Mouse (Mus musculus) lung, postnatal 4 days (tissue): Measurements from ENCODE around the gene Aarsd1.

ENCODE experiments used
- DNase-seq, 2 experiments: peaks; one replicate each; pipeline ENCODE4 v3.0.0; 2021

Aarsd1 gene

DNA sequence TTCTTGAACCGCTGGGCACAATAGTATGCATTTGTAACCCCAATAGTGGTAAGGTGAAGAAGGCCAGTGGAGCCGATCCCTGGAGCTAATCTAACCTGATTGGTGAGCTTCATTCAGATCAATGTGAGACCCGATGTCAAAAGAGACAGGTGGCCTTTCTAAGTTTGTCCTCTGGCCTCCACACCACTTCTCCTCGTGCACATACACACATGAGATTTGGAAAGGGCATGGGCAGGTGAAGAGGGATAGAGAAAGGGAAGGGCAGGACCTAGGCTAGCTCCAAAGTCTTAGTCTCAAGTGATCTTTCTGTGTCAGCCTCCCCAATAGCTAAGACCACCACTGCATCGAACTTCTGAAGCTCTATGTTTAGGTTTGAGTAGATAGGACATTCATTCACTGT, 47.3 kb downstream of the Aarsd1 start:
- no peak for DNase-seq

DNA sequence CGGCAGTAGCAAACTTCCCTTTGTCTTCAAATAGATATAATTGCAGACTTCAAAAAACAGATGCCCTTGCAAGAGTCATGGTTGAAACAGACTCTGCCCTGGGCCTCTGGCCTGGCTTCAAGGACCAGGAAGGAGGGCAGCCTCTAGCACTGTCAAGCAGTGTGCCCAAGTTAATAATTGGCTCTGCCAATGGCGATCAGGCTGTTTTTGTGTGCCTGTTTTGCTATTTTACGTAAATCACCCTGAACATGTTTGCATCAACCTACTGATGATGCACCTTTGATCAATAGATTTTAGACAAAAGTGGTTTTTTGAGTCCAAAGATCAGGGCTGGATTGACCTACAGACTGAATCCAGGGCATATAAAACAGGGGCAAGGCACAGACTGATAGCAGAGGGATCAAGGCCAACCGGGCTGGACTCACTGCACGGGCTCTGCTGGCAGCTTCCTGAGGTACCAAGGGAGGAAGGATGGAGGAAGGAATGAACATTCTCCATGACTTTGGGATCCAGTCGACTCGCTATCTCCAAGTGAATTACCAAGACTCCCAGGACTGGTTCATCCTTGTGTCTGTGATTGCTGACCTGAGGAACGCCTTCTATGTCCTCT, 50.0 kb downstream of the Aarsd1 start, which contains the start of gene G6pc:
Gene G6pc, plus strand, starts transcription at position 236 of the 610 bp plus-strand sequence.
- no peak for DNase-seq

DNA sequence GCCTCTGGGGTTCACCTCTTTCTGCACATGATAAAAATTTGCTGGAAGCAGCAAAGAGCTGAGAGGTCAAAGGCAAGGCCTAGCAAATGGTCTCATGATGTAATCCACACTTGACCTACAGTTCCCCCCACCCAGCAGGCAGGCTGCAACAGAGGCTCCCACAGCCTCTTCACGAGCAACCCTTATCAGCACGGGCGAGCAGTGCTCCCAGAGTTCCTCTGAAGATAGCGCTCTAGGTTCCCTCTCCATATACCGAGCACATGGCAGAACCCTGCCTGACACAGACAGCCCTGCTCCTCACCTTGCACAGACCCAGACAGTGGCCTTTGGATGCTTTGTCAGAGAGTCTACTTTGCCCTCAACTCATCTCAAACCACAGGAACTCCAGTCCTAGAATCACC, 52.9 kb downstream of the Aarsd1 start:
- no peak for DNase-seq

DNA sequence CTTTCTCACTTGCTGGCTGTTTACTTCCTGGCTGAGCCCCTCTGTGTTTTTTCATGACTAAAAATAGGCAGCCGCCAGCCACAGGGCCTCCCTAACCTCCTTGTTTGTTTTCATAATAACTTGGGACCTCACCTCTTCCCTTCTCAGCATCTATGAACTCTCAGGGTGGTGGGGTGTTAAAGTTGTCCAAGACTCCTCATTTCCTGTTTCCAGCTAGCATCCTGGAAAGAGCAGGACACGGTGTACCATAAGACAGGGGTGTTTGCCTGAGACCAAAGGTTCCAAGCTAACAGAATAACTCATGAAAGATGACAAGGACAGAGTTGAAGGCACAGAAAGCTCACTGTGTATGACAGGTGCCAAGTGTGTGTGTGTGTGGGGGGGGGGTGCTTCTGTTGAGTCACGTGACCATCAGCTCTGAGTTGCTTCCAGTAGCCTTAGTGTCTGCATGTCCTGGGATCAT, 56.7 kb downstream of the Aarsd1 start:
- DNase-seq = no peak

DNA sequence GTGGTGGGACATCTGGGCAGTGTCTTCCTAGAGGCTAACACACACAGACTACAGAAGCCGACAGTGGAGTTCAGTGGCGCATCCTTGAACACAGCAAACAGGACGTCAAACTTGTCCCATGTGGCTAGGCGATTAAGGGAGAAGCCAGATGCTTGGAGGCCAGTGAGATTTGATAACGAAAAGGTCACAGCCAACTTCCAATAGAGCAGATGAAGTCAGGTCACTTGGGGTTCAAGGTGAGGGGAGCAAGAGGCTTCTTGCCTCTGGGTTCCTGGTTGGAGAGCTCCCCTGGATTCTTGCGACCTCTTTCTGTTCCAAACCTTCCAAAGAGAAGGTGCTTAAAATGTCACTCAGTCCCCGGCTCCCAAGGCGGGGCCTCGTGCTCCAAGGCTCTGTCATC, 57.6 kb downstream of the Aarsd1 start:
- DNase-seq = no peak

DNA sequence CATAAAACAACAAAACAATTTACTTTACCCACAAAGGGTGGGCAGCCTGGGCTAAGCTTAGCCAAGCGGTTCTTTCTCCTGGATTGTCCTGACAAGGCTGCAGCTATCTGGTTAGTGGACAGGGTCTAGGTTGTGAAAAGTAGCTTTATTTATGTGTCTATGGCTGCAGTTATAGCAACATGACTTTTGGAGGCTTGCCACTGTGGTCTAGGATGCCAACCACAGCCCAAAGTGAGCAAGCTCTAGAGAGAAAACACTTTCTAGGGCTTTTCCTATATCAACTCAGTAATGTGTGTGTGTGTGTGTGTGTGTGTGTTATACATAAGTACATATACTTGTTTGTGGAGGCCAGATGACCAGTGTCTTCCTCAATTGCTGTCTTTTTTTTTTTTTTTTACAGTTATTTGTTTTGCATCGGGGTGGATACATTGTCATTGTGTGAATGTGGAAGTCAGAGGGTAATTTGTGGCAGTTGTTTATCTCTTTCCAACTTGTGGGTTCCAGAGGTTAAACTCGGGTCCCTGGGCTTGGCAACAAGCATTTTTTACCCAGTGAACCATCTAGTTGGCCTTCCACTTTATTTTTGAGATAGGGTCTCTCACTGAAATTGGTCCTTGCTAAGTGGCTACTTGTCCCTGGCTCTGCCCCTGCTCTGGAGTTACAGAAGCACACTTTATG, 59.8 kb downstream of the Aarsd1 start:
- no peak for DNase-seq
